Mouse (Mus musculus): ENCODE measurements around the gene Fcho2.

GRCm38 (mm10) chr13:98700661-98701308 is 114.5 kb downstream of the Fcho2 start:
- TF ChIP-seq CTCF (IDR thresholded peaks at IDR 0.05; ENCODE audit: low read depth, low read length) (no peak), POLR2A (IDR thresholded peaks at IDR 0.05; ENCODE audit: borderline replicate concordance, low read depth, low read length) (no peak)

Data from bone marrow macrophage, adult 2 months (primary cell).